Mouse (Mus musculus) gastrocnemius, postnatal 10 days (tissue): ENCODE measurements at regions not wholly inside any gene's neighbourhood (a gene's known extent, or its start where the extent isn't known, plus 50 kb on each side); places are given as distances from the start of the nearest gene placed in this dataset.

Experiments
- DNase-seq: peaks from one replicate; pipeline ENCODE4 v3.0.0; 2021; ENCODE audit warnings: mixed read lengths

DNA sequence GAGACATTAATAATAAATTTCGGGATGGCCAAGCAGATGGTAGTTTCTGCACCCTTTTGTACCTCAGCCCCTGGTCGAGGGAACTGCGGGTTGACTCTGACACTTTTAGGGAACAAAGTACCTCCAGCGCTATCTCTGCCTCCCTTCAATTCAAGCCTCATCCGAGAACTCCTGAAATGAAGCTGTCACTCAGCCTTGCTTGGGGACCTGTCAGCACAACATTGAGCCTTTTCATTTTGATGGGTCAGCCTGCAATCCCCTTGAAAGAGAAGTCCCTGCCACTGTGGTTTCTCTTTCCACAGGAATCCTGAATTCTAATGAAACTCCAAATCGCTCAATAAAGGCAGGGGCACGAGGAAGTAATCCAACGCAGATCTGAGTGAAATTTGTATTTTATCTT is 257.5 kb downstream of the Nr2f2 start:
- no peak for DNase-seq

DNA sequence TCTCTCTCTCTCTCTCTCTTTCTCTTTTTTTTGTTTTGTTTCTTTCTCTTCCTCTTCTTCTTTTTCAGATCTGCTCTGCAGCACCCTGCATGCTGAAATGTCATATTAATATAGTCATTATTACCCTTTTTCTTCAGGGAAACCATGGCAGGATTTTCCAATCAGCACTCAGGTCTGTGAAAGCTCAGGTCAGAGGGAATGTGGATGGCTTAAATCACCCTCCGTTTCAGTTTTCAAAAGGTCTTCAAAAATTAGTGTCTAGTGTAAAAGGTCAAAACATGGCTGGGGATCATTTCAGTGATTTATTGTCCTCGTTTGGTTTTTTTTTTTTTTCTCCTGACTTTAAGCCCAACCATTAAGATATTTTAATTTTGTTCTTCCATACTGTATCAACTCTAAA is 261.5 kb downstream of the Nr2f2 start:
- DNase-seq, result no peak

DNA sequence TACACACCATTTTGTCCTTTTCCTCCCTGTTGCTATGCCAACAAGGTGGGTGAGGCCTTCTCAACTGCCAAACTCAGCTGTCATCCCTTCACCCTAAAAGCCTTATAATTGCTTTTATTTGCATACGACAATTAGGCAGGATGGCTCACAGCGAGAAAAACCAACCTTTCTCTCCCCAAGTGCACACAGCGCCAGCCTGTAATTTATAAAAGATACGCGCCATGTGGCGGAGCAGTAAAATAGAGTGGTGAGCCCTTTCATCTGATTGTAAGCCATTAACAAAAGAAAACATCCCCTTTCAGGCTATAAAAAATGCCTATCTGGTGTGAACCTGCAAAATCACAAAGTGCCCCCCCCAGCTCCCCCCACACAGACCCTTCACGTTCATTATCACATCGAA is 262.0 kb downstream of the Nr2f2 start:
- no peak for DNase-seq

DNA sequence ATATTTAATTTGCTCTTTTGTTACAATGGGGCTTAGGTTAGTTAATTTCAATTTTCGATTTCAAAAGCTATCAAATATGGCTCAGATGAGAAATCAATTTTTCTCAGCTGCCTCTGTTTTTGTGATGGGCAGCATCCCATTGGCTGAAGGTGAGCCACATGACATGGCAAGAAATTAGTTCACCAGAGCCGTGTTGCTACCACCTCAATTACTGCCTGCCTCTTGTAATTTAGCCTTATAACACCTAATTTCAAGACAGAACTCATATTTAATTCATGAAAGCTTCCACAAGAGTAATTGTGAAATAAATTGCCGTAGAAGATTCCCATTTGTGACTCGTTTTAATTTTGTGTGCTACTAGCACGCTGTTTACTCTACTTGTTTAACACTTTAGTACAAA is 262.9 kb downstream of the Nr2f2 start:
- DNase-seq, result no peak

DNA sequence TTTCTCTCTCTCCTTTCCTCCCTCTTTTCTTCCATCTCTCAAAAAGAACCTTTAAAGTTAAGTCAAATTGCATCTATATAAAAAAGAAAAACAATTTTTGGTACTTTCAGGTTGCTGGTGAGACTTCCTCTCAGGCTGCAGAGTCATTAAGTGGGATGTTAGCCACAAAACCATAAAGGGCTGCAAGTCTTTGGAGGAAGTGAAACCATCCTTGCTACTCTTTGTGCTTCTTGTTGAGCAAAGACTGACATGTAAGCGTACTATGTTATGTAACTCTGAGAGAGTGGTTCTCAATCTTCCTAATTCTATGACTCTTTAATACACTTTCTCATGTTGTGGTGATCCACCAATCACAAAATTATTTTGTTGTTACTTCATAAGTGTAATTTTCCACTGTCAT is 267.5 kb downstream of the Nr2f2 start:
- no peak for DNase-seq

DNA sequence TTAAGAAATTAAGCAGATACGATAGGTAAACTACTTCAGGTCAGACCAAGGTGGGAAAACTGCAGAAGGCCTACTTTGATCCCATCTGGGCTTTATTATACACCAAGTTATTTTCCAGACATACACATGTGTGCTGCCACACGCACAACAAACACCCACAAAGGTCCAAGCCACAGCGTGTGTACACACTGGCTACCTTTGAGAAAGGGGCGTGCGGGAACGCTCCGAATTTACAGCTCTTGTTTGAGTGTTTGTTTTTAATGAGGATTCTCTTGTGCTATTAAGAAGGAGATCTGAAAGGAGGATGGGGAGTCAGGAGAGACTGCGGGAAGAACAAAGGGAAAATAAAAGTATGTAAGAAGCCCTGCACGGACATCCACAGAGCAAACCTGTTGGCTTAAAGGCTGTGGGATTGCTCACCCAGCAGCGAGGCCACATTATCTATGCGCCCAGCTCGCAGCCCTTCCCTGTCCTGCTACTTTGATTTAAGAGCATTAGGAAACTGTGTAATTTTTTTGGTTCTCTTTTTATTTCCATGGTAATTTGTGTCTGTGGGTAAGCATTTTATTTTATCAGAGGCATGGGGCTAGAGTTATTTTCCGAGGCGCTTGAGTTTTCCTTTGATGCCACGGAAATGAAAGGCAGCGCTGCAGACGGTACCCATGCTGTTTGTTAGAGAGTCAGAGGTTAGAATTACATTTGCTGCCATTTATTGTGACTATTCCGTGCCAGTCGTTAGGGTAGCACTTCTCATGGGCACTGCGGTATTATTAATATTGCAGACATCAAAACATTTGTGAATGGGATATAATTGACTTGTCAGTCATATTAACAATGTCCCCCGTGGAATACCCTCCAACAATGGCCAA is 272.4 kb downstream of the Nr2f2 start:
- DNase-seq, result no peak

DNA sequence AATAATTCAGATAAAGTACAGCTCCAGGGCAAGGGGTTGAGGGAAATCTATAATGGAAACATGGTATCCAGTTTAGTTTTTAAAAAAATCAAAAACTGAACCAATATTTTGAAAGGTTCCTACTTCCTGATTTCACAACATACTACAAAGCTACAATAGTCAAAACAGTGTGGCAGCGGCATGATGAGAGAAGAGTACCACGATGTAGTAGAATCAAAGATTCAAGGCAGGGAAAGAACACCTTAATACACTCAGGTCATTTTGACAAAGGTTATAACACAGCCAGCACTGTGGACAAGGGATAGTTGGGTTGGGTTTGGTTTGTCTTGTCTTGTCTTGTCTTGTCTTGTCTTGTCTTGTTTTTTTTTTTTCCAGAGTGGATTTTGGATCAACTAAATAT is 274.4 kb downstream of the Nr2f2 start:
- DNase-seq, result no peak

DNA sequence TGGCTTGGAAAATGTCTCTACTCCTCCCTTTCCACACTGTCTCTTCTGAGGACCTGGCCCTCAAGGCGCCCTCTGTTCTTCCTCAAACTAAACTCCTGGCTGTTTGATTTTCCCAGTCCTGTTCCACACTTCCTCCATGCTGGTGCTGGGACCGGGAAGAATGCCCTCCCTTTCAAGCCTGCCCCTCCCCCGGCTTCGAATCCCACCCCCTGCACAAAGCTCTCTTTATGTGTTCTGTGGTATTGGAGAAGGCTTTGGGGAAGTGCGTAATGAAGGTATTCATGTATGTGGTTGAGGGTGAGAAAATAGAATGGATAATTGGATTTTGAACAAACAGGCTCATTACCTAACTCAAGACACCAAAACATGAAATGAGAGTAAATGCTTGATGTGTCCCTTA is 277.4 kb downstream of the Nr2f2 start:
- no peak for DNase-seq

DNA sequence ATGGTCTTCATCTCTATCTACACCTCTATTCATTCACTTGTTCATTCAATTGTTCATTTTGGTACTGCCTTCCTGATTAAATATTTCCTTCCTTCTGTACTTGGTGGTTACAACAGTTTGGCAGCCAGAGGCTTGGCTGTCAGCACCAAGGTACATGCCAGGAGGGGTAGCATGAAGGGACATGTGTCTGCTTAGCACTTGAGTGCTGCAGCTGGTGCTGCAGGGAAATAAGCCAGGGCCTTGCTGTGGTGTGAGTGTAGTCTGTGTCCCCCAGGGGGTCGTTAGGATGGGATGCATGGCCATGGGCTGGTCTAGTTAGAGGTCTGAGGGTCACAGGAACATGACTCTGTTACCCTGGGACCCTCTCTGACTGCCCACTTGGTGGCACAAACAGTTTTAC is 296.9 kb downstream of the Nr2f2 start:
- no peak for DNase-seq

DNA sequence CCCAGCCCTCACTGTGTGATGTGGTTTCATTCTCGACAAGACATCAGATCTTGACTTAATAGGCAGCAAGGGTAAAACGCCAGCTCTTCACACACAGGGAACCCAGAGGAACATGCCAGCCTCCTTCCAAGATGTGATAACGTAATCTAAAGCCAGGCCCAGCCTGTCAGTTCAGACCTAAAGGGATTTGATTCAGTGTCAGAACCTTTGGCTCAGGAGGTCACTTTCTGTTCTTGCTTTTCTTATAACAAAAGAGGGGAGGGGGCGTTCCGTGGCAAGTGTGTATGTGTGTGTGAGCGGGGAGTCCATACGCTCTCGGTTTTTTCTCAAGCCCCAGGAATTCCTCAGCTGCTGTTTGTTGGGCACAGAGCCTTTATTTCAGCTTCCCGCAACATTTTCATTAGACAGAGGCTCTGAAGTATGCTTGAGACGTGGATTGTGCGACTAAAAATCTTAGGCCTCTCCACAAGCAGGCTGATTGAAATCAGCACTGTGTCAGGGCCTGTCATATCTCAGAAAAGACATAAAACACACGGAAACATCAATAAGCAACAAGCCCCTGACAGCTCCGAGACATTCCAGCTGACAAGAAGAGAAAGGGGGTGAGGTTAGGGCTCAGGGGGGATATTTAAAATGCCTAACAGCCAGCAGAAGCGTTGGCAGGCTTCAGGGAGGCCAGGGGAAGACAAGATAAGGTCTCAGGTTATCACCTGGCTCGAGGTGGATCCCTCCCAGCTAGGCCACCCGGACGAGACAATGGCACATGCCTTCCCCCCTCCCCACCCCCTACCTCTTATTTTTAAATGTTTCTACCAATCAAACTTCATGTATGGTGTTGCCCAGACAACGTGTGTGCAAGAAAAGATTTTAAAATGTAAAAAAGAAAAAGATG is 298.5 kb downstream of the Nr2f2 start:
- no peak for DNase-seq

DNA sequence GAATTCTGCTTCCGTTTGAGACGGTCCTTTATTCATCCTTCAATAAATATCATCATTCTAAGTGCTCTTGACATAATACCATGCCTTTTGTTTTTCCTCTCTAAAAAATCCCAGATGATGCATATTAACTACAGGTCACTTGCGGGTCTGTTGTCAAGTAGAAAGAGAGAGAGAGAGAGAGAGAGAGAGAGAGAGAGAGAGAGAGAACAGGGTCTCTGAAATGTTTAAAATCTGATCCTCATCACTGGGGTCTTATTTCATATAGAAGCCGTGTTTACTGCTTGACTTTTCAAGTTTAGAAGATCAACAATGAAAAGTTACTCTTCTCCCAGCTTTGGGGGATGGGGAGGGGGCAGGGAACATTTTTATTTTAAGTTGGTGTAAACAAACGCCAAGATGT is 299.5 kb downstream of the Nr2f2 start:
- no peak for DNase-seq

DNA sequence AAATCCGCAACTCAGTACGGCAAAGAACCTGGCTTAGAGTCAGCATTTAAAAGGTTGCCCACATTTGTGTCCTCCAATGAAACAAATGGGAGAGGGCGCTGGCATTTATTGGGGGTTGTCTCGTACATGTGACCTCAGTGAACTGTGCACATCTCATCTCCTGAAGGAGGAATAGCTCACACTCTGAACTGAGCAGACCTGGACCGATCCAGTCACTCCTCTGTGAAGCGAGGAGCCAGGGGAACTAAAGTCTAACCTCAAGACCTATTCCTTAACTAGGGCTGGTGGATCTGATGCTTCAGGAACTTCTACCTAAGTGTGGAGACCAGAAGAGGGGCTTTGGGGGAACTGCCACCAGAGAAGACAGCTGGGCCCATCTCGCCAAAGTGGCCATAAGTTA is 300.1 kb downstream of the Nr2f2 start:
- no peak for DNase-seq

DNA sequence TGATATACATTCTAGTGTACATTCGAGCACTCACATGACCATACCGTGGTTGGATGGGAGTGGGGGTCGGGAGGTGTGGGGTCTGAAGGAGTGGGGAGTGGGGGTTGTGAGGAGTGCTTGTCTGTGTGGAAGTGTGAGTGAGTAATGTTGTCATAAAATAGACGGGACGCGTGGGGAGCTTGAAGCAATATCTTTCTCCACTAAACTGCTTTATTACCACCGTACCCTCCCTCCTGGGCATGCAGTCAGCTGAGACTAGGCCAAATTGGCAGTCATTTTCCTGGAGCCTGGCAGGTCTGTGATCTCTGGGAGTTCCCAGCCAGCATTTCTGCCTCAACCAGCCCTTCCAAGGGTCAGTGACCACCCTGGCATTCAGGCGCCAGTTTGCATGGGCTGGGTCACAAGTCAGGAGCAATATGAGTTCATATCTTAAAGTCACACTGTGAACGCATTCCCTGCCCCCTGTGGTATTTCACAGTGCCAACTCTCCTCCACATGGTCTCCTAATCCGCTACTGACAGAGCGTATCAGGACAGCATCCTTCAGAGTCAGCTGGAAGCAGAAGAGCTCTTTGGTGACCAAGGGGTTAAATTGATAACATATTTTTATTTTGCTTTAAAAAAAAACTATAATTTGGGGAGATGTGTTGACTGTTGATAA is 300.9 kb downstream of the Nr2f2 start:
- no peak for DNase-seq

DNA sequence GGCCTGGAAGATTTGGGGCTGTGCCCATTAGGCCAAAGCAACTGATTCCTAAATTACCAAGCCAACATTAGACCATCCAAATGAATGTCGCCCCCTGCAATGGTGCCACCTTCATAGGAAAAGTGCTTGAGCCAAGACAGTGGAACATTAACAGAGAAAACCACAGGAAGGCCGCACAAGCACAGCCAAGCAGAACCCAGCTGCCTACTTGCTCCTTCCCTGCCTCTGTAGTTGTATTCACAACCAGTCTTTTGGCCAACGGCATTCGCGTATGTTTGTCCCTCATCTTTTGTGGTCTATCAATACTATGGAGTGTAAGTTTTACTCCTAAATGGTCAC is 319.2 kb downstream of the Nr2f2 start:
- DNase-seq, result no peak

DNA sequence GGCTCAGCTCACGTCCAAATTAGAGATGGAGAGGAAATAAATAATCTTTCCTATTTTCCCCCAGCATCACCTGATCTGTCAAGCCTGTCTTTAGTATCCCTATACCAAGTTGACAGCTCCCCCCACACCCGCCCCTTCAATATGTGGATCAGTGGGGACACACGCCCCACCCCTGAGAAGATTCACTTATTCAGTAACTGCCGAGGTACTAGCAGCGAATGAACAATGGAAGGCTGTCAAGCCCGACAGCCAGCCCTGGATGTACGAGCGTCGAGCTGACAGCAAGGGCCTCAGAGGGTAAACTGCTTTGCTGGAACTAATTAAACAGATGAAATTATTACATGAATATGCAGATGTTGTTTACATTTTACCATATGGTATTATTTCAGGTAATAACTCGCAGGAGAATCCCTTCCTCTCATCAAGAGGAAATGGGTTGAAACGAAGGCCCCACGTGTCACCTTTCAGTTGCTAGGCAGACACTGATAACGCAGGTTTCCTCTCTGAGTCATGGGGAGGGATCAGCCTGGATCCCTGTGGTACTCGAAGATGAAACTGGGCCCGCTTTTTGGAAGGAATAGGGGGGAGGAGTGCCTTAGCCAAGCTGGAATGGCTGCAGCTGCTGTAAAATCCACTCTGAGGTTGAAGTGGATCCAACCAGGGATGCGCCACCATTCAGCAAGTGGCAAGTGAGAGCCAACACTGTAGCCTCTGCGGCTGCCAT is 319.7 kb downstream of the Nr2f2 start:
- DNase-seq, result no peak

DNA sequence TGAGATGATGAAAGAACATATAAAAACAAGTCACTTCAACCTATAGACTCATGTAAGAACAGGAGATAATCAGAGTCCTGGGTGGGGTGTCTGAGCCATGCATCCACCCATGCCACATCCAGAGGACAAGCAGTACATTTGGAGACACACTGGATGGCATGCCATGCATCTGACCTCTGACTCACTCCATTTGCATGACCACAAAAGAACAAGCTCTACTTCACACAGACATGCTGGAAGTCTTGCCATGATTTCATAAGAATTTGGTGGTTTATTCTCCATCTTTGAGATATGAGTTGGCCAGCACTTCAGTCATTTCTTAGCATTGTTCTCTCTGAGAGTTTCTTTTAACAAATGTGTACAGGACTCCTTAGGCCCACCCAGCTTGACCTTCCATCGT is 329.5 kb downstream of the Nr2f2 start:
- DNase-seq, result no peak

DNA sequence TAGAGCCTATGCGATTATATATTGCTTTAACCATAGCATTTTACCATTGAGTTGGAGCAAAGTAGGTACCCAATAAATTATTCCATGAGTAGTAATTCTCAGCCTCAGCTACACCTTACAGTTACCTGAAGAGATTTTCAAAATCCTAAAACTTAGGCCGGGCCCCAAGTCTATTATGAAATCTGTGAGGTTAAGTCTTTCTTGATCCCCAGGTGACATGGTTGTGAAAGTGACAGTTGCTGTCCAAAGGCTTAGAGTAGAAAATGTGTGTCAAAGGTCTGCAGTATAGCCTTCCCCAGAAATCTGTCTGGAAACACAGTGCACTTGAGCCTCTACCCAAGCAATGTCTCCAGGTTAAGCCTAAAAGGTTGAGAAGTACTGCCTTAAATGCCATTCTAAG is 333.7 kb downstream of the Nr2f2 start:
- DNase-seq, result no peak

DNA sequence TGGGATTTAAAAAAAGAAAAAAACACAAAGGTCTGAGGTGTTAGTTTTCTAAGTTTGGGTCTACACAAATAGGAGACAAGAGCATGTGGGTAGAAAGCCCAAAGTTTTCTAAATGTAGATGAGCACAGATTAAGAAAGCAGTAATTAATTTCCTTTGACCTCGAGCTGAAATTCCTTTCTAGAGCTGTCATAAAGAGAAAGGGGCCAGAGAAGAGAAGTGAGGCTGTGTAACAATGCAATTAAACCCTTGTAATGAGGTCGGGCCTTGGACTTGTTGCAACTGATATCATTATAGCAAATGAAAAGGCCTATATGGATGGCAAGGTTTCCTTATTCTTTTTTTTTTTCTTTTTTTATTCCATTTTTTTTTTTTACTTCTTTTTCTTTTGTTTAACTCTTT is 337.2 kb downstream of the Nr2f2 start:
- DNase-seq, result no peak

DNA sequence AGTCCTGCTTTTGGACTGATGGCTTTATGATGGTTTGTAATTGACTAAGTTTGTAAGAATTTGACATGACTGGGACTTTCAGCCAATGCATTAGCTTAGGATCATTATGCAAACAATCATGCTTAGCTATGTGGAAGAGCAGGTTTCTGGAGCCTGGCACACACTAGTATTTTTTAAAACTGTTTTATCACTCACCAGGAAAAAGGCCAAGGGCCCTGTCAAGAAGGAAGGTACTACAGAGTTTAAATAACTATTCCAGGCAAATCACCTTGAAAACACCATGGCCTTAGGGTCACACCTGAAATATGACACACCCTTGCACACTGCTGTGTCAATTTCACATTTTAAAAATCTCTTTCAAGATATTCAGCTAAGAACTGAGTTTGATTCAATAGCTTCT is 341.0 kb downstream of the Nr2f2 start:
- DNase-seq, result no peak

DNA sequence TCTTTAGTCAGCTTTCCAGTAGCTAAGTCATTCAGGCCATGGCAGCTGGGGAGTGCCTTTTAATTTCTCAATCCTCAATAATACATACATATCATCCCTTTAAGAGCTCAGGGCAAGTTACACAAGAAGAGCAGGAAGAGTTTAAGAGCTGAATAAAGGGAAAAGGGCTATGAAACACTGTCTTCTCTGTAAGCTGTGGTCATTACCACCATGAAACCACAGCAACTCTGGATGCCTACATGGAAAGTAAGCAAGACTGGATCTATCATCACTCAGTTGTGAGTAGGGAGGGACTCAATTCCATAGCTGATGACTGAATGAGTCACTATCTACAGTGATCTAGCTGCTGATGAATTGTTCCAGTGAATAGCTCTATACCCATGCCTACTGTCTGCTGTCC is 349.9 kb downstream of the Nr2f2 start:
- DNase-seq, result no peak

DNA sequence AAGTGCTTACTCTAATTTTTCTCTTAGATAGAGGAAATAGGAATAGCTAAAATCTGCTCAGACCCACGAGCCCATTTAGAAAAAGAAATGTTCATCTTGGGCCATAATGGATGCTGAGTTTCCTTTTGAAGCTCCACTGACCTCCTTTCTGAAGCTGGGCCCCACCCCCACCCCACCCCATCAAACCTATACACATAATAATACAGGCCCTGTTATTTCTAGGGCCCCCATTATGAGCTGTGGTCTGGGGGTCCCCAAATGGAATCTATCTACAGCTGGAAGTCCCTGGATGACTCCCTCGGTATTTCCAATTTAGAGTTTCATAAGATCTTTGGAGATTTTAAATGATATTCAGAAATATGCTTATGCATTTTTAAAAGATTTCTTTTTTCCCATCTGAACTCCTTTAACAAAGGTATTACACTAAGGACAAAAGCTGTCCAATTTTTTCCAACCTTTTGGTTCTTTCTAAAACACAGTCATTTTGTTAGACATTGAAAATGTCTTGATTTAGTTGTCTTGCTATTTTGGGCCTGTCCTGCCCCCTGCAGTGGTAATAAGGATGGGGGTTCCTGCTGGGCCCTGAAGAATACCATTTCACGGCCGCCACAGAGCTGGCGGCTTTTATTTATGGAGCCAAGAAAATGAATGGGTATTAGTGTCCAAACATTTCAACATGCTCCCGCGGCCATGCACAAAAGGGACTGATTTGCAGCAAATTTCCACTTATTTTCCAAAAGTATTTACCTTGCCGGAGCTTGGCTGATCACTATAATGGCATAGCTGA is 363.1 kb downstream of the Nr2f2 start:
- DNase-seq, result no peak

DNA sequence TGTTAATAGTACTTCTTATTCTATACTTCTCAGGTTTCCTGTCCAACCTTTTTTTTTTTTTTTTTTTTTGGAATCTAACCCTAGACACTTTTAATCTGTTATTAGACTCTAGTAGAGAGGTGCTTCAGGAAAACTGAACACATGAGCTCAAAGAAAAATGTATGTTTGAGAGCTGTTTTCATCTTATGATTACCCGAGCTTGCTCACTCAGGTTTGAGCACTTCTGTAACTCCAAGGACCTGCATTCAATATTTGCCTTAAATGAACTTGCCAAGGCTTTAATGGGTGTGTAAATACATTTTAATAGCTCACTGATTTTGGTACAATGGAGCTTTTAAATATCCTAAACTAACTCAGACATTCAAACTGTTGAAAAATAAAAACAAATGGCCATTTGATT is 367.8 kb downstream of the Nr2f2 start:
- no peak for DNase-seq
